In the genomic region with DNA sequence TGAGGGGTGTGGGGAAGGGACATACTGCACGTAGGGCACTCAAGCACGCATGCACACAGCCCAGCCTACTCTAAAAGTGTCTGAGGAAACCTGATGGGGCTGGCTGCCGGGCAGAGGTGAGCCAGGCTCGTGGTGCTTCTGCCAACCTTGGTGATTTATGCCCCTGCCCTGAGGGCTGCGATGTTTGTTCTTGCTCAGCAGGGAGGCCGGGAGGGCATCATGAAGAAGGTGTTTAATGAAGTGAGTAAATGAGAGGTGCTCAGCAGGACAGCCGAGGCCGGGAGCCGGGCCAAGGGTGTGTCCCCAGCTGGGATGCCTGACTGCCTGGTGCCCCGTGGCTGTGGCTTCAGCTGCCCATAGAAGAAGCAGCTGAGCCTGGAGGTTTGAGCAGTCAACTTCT, we compare ENCODE assay signal across 10 mouse cellular contexts.
A peak's percentile ranks its signal among the peaks of the same experiment; 100 is the strongest.
DNase-seq lines count a peak whose midpoint lies in the region; ATAC-seq and TF ChIP-seq lines count a peak whose summit lies in the region.
"Had no signal": no experiment of that assay in that cellular context is flagged by ENCODE, and none has a peak within 500 bp of the region (broad histone marks: within the 10 kb centered on the region; RNA-seq: fewer than 3 reads in every experiment).

No protein-coding gene starts in this region.

- WGBS in heart, embryonic 10.5 days, result 14% methylated on average over 10 of the region's 10 CpGs
- 23% methylated on average over 10 of the region's 10 CpGs for WGBS in heart, embryonic 12.5 days
- WGBS in limb, embryonic 14.5 days, result 5% methylated on average over 10 of the region's 10 CpGs
- WGBS in midbrain, embryonic 14.5 days, result 34% methylated on average over 10 of the region's 10 CpGs

- H3K4me1 ChIP-seq in heart, embryonic 10.5 days, result peaks cover 35% of the 10 kb centered on the region
- H3K4me1 ChIP-seq in heart, embryonic 12.5 days (replicated peaks), result peaks cover 27% of the 10 kb centered on the region
- H3K4me1 ChIP-seq in limb, embryonic 14.5 days (ENCODE audit: control insufficient read depth, insufficient read depth, low read length), result peaks cover 34% of the 10 kb centered on the region
- peaks cover 13% of the 10 kb centered on the region for H3K4me1 ChIP-seq in midbrain, embryonic 14.5 days (ENCODE audit: control insufficient read depth, insufficient read depth, low read length)

- no peak for ATAC-seq in heart, embryonic 12.5 days (ENCODE audit: insufficient number of reproducible peaks, low FRiP score)
- ATAC-seq in limb, embryonic 14.5 days (ENCODE audit: low FRiP score, low read depth), result peak; percentile 5; the same call in 1 of the 2 replicates
- no peak for ATAC-seq in midbrain, embryonic 14.5 days (ENCODE audit: low FRiP score, low TSS enrichment)

- TF ChIP-seq POLR2A in limb, embryonic 14.5 days (IDR thresholded peaks at IDR 0.05; ENCODE audit: borderline replicate concordance, extremely low read depth, insufficient read depth, insufficient read length), result no peak

- H3K36me3 ChIP-seq in heart, embryonic 10.5 days, result no peaks in the 10 kb centered on the region
- no peaks in the 10 kb centered on the region for H3K36me3 ChIP-seq in heart, embryonic 12.5 days
- H3K36me3 ChIP-seq in limb, embryonic 14.5 days (ENCODE audit: control insufficient read depth, insufficient read depth, low read length), result no peaks in the 10 kb centered on the region
- H3K36me3 ChIP-seq in midbrain, embryonic 14.5 days (ENCODE audit: control insufficient read depth, insufficient read depth, low read length), result no peaks in the 10 kb centered on the region

- intact Hi-C loops in gastrocnemius, postnatal 36 days (cut with DNase I), result loop anchor here (2.0 to 5.0 kb wide), 2 partner anchors 34 to 159 kb away; no protein-coding TSS in a partner anchor

- H3K4me3 ChIP-seq in heart, embryonic 10.5 days, result no peak overlapping the region
- no peak overlapping the region for H3K4me3 ChIP-seq in heart, embryonic 12.5 days
- H3K4me3 ChIP-seq in limb, embryonic 14.5 days (replicated peaks; ENCODE audit: low read length), result no peak overlapping the region
- no peak overlapping the region for H3K4me3 ChIP-seq in midbrain, embryonic 14.5 days (replicated peaks; ENCODE audit: low read depth, low read length)
- H3K4me3 ChIP-seq: erythroblast, embryonic 14.5 days had no signal

- no peak for DNase-seq in heart, embryonic 10.5 days (ENCODE audit: low spot score)
- peak; percentile 90 for DNase-seq in Muller cell, postnatal 12 days (ENCODE audit: inconsistent ontology term)
- DNase-seq in gastrocnemius, postnatal 36 days, result peak; percentile 50 to 64
- DNase-seq in limb, embryonic 14.5 days (ENCODE audit: low spot score), result peak; percentile 55
- DNase-seq in right cerebral cortex, adult 2 months (ENCODE audit: low spot score in 2 of 2), result no peak
- no peak for DNase-seq in midbrain, embryonic 14.5 days
- no peak for DNase-seq in adrenal gland, postnatal 36 days

- peak overlapping the region; percentile 6; the same call in 1 of the 2 replicates for H3K27ac ChIP-seq in heart, embryonic 10.5 days
- H3K27ac ChIP-seq in heart, embryonic 12.5 days (ENCODE audit: poor library complexity, severe bottlenecking), result no peak overlapping the region
- no peak overlapping the region for H3K27ac ChIP-seq in limb, embryonic 14.5 days (replicated peaks; ENCODE audit: low read depth, low read length)
- no peak overlapping the region for H3K27ac ChIP-seq in midbrain, embryonic 14.5 days (replicated peaks; ENCODE audit: low read depth, low read length)
- H3K27ac ChIP-seq: liver, embryonic 14.5 days had no signal

- H3K4me2 ChIP-seq in heart, embryonic 12.5 days, result no peak overlapping the region
- no peak overlapping the region for H3K4me2 ChIP-seq in limb, embryonic 14.5 days (replicated peaks; ENCODE audit: low read depth, low read length, severe bottlenecking)
- no peak overlapping the region for H3K4me2 ChIP-seq in midbrain, embryonic 14.5 days (ENCODE audit: low read length)

- H3K9me3 ChIP-seq in heart, embryonic 10.5 days, result no peaks in the 10 kb centered on the region
- no peaks in the 10 kb centered on the region for H3K9me3 ChIP-seq in heart, embryonic 12.5 days (replicated peaks)
- H3K9me3 ChIP-seq in limb, embryonic 14.5 days (ENCODE audit: control insufficient read depth, low read length), result no peaks in the 10 kb centered on the region
- no peaks in the 10 kb centered on the region for H3K9me3 ChIP-seq in midbrain, embryonic 14.5 days (ENCODE audit: control insufficient read depth, low read length)

- H3K9ac ChIP-seq in heart, embryonic 12.5 days, result no peak overlapping the region
- no peak overlapping the region for H3K9ac ChIP-seq in limb, embryonic 14.5 days (ENCODE audit: low read depth, low read length, severe bottlenecking)
- no peak overlapping the region for H3K9ac ChIP-seq in midbrain, embryonic 14.5 days (replicated peaks; ENCODE audit: low read length)
- H3K9ac ChIP-seq: liver, embryonic 14.5 days had no signal

- peaks cover 48% of the 10 kb centered on the region for H3K27me3 ChIP-seq in heart, embryonic 10.5 days (ENCODE audit: insufficient read depth, poor library complexity, severe bottlenecking)
- peaks cover 48% of the 10 kb centered on the region for H3K27me3 ChIP-seq in heart, embryonic 12.5 days (replicated peaks)
- H3K27me3 ChIP-seq in limb, embryonic 14.5 days (ENCODE audit: control insufficient read depth, insufficient read depth, low read length), result no peaks in the 10 kb centered on the region
- no peaks in the 10 kb centered on the region for H3K27me3 ChIP-seq in midbrain, embryonic 14.5 days (ENCODE audit: control insufficient read depth, insufficient read depth, low read length)

Comparison
In these comparisons a context has a peak if more than half of its experiments do, and no peak if none do; other contexts are left out.
1. DNase-seq: peak in Muller cell, postnatal 12 days (single experiment), gastrocnemius, postnatal 36 days (2 of 2) and limb, embryonic 14.5 days (single experiment); none in heart, embryonic 10.5 days (single experiment), right cerebral cortex, adult 2 months (0 of 2), midbrain, embryonic 14.5 days (single experiment) and adrenal gland, postnatal 36 days (0 of 2).